ENCODE assay signal across 7 mouse cellular contexts in the genomic region with DNA sequence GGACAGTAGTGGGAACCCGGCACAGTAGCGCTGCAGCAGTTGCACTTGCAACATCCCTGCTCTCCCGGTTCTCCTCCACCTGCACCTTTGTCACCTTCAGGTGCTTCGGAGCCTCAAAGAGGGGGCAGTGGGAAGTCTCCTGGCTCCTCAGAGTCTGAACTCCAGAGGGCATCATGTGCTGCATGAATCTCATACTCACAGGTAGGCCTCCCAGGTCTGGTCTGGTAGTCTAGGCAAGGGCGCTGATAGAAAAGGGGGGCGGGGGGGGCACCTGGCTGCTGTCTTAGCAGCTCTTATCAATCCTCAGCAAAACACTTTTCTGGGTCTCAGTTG. TPM values are rescaled to one million over a fixed set of nuclear protein-coding genes. Genes with fewer than 3 reads are reported as not detected.
DNase-seq lines count a peak whose midpoint lies in the region; ATAC-seq and TF ChIP-seq lines count a peak whose summit lies in the region.

No protein-coding gene starts in this region.

- no peak; the same call in 1 of the 2 replicates for ATAC-seq in lung, embryonic 15.5 days (ENCODE audit: borderline replicate concordance, extremely low read depth, low FRiP score, low TSS enrichment)
- ATAC-seq in forebrain, embryonic 11.5 days (replicated peaks; ENCODE audit: low FRiP score) = peak; percentile 28
- ATAC-seq in limb, embryonic 12.5 days (ENCODE audit: insufficient number of reproducible peaks, insufficient read depth, low FRiP score, low TSS enrichment, low read depth) = peak; percentile 6; the same call in 1 of the 2 replicates

- H3K9ac ChIP-seq in lung, embryonic 15.5 days = peak overlapping the region; percentile 74
- peak overlapping the region; percentile 80 for H3K9ac ChIP-seq in forebrain, embryonic 11.5 days (ENCODE audit: low read length)
- H3K9ac ChIP-seq in limb, embryonic 12.5 days (replicated peaks) = peak overlapping the region; percentile 86

- H3K4me2 ChIP-seq in lung, embryonic 15.5 days = peak overlapping the region; percentile 90
- H3K4me2 ChIP-seq in forebrain, embryonic 11.5 days (ENCODE audit: low read depth, low read length, severe bottlenecking) = peak overlapping the region; percentile 83
- peak overlapping the region; percentile 74 for H3K4me2 ChIP-seq in limb, embryonic 12.5 days

- TF ChIP-seq POLR2A in small intestine, adult 2 months (IDR thresholded peaks at IDR 0.05; ENCODE audit: low read depth, low read length) = no peak

- no peak for DNase-seq in lung, postnatal 4 days
- no peak for DNase-seq in forebrain, embryonic 11.5 days (ENCODE audit: low spot score)
- DNase-seq in left cerebral cortex, adult 9 months (ENCODE audit: low spot score in 2 of 2) = no peak
- no peak for DNase-seq in left cerebral cortex, postnatal 4 days

- H3K4me3 ChIP-seq in lung, embryonic 15.5 days = peak overlapping the region; percentile 75
- peak overlapping the region; percentile 75 for H3K4me3 ChIP-seq in forebrain, embryonic 11.5 days (ENCODE audit: low read depth, low read length)
- peak overlapping the region; percentile 77 for H3K4me3 ChIP-seq in limb, embryonic 12.5 days (replicated peaks)
- H3K4me3 ChIP-seq in small intestine, adult 2 months (ENCODE audit: low read depth, low read length) = peak overlapping the region; percentile 80

- H3K27me3 ChIP-seq in lung, embryonic 15.5 days = no peaks in the 10 kb centered on the region
- H3K27me3 ChIP-seq in forebrain, embryonic 11.5 days (ENCODE audit: control insufficient read depth, insufficient read depth, low read length) = no peaks in the 10 kb centered on the region
- H3K27me3 ChIP-seq in limb, embryonic 12.5 days = no peaks in the 10 kb centered on the region
- H3K27me3 ChIP-seq in small intestine, adult 2 months (ENCODE audit: control insufficient read depth, insufficient read depth, low read length) = no peaks in the 10 kb centered on the region

- peaks cover 11% of the 10 kb centered on the region for H3K4me1 ChIP-seq in lung, embryonic 15.5 days
- 0 out of 2 replicates have a peak, but pooled peaks cover 1% of the 10 kb centered on the region for H3K4me1 ChIP-seq in forebrain, embryonic 11.5 days (replicated peaks; ENCODE audit: control insufficient read depth, insufficient read depth, low read length)
- H3K4me1 ChIP-seq in limb, embryonic 12.5 days (replicated peaks) = peaks cover 8% of the 10 kb centered on the region
- H3K4me1 ChIP-seq in small intestine, adult 2 months (ENCODE audit: control insufficient read depth, insufficient read depth, insufficient read length, low read length) = peaks cover 3% of the 10 kb centered on the region; the same call in 1 of the 2 replicates

- WGBS in lung, embryonic 15.5 days = 4% methylated on average over 6 of the region's 6 CpGs
- WGBS in forebrain, embryonic 11.5 days = 3% methylated on average over 6 of the region's 6 CpGs
- 3% methylated on average over 6 of the region's 6 CpGs for WGBS in limb, embryonic 12.5 days
- WGBS in small intestine, adult 2 months = 13% methylated on average over 6 of the region's 6 CpGs

- H3K27ac ChIP-seq in lung, embryonic 15.5 days = peak overlapping the region; percentile 99
- H3K27ac ChIP-seq in forebrain, embryonic 11.5 days (ENCODE audit: low read depth, low read length) = peak overlapping the region; percentile 92
- peak overlapping the region; percentile 96 for H3K27ac ChIP-seq in limb, embryonic 12.5 days
- peak overlapping the region; percentile 52 for H3K27ac ChIP-seq in small intestine, adult 2 months (ENCODE audit: insufficient read depth, low read depth, low read length)

- H3K36me3 ChIP-seq in lung, embryonic 15.5 days = peaks cover 6% of the 10 kb centered on the region
- H3K36me3 ChIP-seq in forebrain, embryonic 11.5 days (ENCODE audit: control insufficient read depth, insufficient read depth, low read length) = no peaks in the 10 kb centered on the region
- H3K36me3 ChIP-seq in limb, embryonic 12.5 days = peaks cover 24% of the 10 kb centered on the region
- H3K36me3 ChIP-seq in small intestine, adult 2 months (ENCODE audit: control insufficient read depth, insufficient read depth, low read length) = no peaks in the 10 kb centered on the region

- intact Hi-C loops in left cerebral cortex, postnatal 4 days (cut with DNase I) = no loop called here

- H3K9me3 ChIP-seq in lung, embryonic 15.5 days = no peaks in the 10 kb centered on the region
- H3K9me3 ChIP-seq in forebrain, embryonic 11.5 days (ENCODE audit: control insufficient read depth, low read length) = no peaks in the 10 kb centered on the region
- H3K9me3 ChIP-seq in limb, embryonic 12.5 days = no peaks in the 10 kb centered on the region

- 0 out of 2 replicates have a peak, but pooled peaks have one; percentile 2 for TF ChIP-seq CTCF in small intestine, adult 2 months (IDR thresholded peaks at IDR 0.05; ENCODE audit: extremely low read depth, insufficient read length, insufficient replicate concordance, low read depth, low read length)

RNA-seq across cellular contexts. Expression of a gene that starts 1.3 kb away (rescaled TPM):
- 18.9 and 19.2 TPM in 2 replicates for polyA plus RNA-seq in lung, embryonic 15.5 days (2015; fragmentation: Nextera tagmentation; extraction: Ambion mirVana)
- 27.6 and 32.1 TPM in 2 replicates for polyA plus RNA-seq in forebrain, embryonic 11.5 days (2014; fragmentation: Nextera tagmentation; extraction: Ambion mirVana)
- polyA plus RNA-seq in limb, embryonic 12.5 days (2016; fragmentation: Nextera tagmentation; extraction: Ambion mirVana) = 23.0 and 24.3 TPM in 2 replicates
- polyA plus RNA-seq in small intestine, adult 2 months (2012; rRNA removed) = 1.1 and 3.4 TPM in 2 replicates
- 10 to 100 TPM; 51.7 to 55.0 TPM for total RNA-seq in left cerebral cortex, postnatal 4 days (2021)

RNA-seq across cellular contexts. Expression of a gene that starts 1.4 kb away (rescaled TPM):
- polyA plus RNA-seq in lung, embryonic 15.5 days (2015; fragmentation: Nextera tagmentation; extraction: Ambion mirVana) = 60.7 and 62.1 TPM in 2 replicates
- 62.0 and 63.5 TPM in 2 replicates for polyA plus RNA-seq in forebrain, embryonic 11.5 days (2014; fragmentation: Nextera tagmentation; extraction: Ambion mirVana)
- 77.7 and 80.1 TPM in 2 replicates for polyA plus RNA-seq in limb, embryonic 12.5 days (2016; fragmentation: Nextera tagmentation; extraction: Ambion mirVana)
- polyA plus RNA-seq in small intestine, adult 2 months (2012; rRNA removed) = 2.2 and 5.0 TPM in 2 replicates
- total RNA-seq in left cerebral cortex, postnatal 4 days (2021) = 10 to 100 TPM; 14.3 to 14.9 TPM

RNA-seq across cellular contexts. Expression of a gene that starts 17.8 kb away (rescaled TPM):
- 86.8 and 89.0 TPM in 2 replicates for polyA plus RNA-seq in lung, embryonic 15.5 days (2015; fragmentation: Nextera tagmentation; extraction: Ambion mirVana)
- polyA plus RNA-seq in forebrain, embryonic 11.5 days (2014; fragmentation: Nextera tagmentation; extraction: Ambion mirVana) = 116 and 123 TPM in 2 replicates
- 87.0 and 89.6 TPM in 2 replicates for polyA plus RNA-seq in limb, embryonic 12.5 days (2016; fragmentation: Nextera tagmentation; extraction: Ambion mirVana)
- 0.83 and 1.6 TPM in 2 replicates for polyA plus RNA-seq in small intestine, adult 2 months (2012; rRNA removed)
- 10 to 100 TPM in 1 of 2 experiments, 1 to 10 TPM in 1; 10.0 to 11.0 TPM for total RNA-seq in left cerebral cortex, postnatal 4 days (2021)

RNA-seq across cellular contexts. Expression of a gene that starts 27.5 kb away (rescaled TPM):
- polyA plus RNA-seq in lung, embryonic 15.5 days (2015; fragmentation: Nextera tagmentation; extraction: Ambion mirVana) = 21.6 and 24.0 TPM in 2 replicates
- 36.0 and 40.9 TPM in 2 replicates for polyA plus RNA-seq in forebrain, embryonic 11.5 days (2014; fragmentation: Nextera tagmentation; extraction: Ambion mirVana)
- 32.7 and 34.8 TPM in 2 replicates for polyA plus RNA-seq in limb, embryonic 12.5 days (2016; fragmentation: Nextera tagmentation; extraction: Ambion mirVana)
- polyA plus RNA-seq in small intestine, adult 2 months (2012; rRNA removed) = 0.89 and 1.7 TPM in 2 replicates
- 10 to 100 TPM; 25.0 to 25.3 TPM for total RNA-seq in left cerebral cortex, postnatal 4 days (2021)

RNA-seq across cellular contexts. Expression of a gene that starts 58.3 kb away (rescaled TPM):
- 0.14 and 0.15 TPM in 2 replicates for polyA plus RNA-seq in lung, embryonic 15.5 days (2015; fragmentation: Nextera tagmentation; extraction: Ambion mirVana)
- 0.28 TPM in 2 replicates for polyA plus RNA-seq in forebrain, embryonic 11.5 days (2014; fragmentation: Nextera tagmentation; extraction: Ambion mirVana)
- 0.05 and 0.11 TPM in 2 replicates for polyA plus RNA-seq in limb, embryonic 12.5 days (2016; fragmentation: Nextera tagmentation; extraction: Ambion mirVana)
- not detected in 2 replicates for polyA plus RNA-seq in small intestine, adult 2 months (2012; rRNA removed)
- total RNA-seq in left cerebral cortex, postnatal 4 days (2021) = not detected

Comparison
In these comparisons a context has a peak if more than half of its experiments do, and no peak if none do; other contexts are left out.
1. RNA of a gene that starts 1.4 kb away (polyA plus RNA-seq): 77.7 to 80.1 TPM in limb, embryonic 12.5 days, 62.0 to 63.5 TPM in forebrain, embryonic 11.5 days and 60.7 to 62.1 TPM in lung, embryonic 15.5 days; 2.2 to 5.0 TPM in small intestine, adult 2 months; every median in the first group is over 10 times any median in the second.
2. RNA of a gene that starts 17.8 kb away (polyA plus RNA-seq): 116 to 123 TPM in forebrain, embryonic 11.5 days, 87.0 to 89.6 TPM in limb, embryonic 12.5 days and 86.8 to 89.0 TPM in lung, embryonic 15.5 days; 0.83 to 1.6 TPM in small intestine, adult 2 months; every median in the first group is over 10 times any median in the second.
3. Peak in every context shown above with its lines, with median percentiles within 50 percentile points of each other: H3K27ac ChIP-seq, H3K4me2 ChIP-seq, H3K4me3 ChIP-seq and H3K9ac ChIP-seq.